Mouse (Mus musculus): ENCODE results near the gene Gm20388.
A peak's percentile ranks its signal among the peaks of the same experiment; 100 is the strongest.
"Not testable (repeated sequence)": the region's sequence is repeated elsewhere in the genome, so short reads cannot be mapped to it uniquely, and the experiment has no call there.

Gene Gm20388

GRCm38 (mm10) chr8:120343582-120343981, 432.9 kb downstream of the Gm20388 start:
- no peak for DNase-seq (ENCODE audit: extremely low read depth, insufficient read length, low spot score)

GRCm38 (mm10) chr8:120344166-120344565, 433.5 kb downstream of the Gm20388 start:
- DNase-seq (ENCODE audit: extremely low read depth, insufficient read length, low spot score) = no peak

GRCm38 (mm10) chr8:120344583-120344982, 433.9 kb downstream of the Gm20388 start:
- DNase-seq (ENCODE audit: extremely low read depth, insufficient read length, low spot score) = no peak

GRCm38 (mm10) chr8:120347734-120348341, 437.2 kb downstream of the Gm20388 start:
- no peak for DNase-seq (ENCODE audit: extremely low read depth, insufficient read length, low spot score)

- DNase-seq (ENCODE audit: extremely low read depth, insufficient read length, low spot score) = no peak
These were observed 438.3 kb downstream of the Gm20388 start for GRCm38 (mm10) chr8:120348922-120349321.

- DNase-seq (ENCODE audit: extremely low read depth, insufficient read length, low spot score) = no peak
These were observed 440.9 kb downstream of the Gm20388 start for GRCm38 (mm10) chr8:120351332-120352071.

- no peak for DNase-seq (ENCODE audit: extremely low read depth, insufficient read length, low spot score)
These were observed 441.5 kb downstream of the Gm20388 start for GRCm38 (mm10) chr8:120352096-120352495.

- no peak for DNase-seq (ENCODE audit: extremely low read depth, insufficient read length, low spot score)
These were observed 445.4 kb downstream of the Gm20388 start for GRCm38 (mm10) chr8:120356067-120356466.

- DNase-seq (ENCODE audit: extremely low read depth, insufficient read length, low spot score) = no peak
These were observed 446.9 kb downstream of the Gm20388 start for GRCm38 (mm10) chr8:120357504-120357903.

GRCm38 (mm10) chr8:120361301-120361700, 450.7 kb downstream of the Gm20388 start:
- no peak for DNase-seq (ENCODE audit: extremely low read depth, insufficient read length, low spot score)

- DNase-seq (ENCODE audit: extremely low read depth, insufficient read length, low spot score) = no peak
These were observed 453.0 kb downstream of the Gm20388 start for GRCm38 (mm10) chr8:120363552-120364071.

- DNase-seq (ENCODE audit: extremely low read depth, insufficient read length, low spot score) = no peak
These were observed 453.6 kb downstream of the Gm20388 start for GRCm38 (mm10) chr8:120364093-120364725.

GRCm38 (mm10) chr8:120366840-120367239, 456.2 kb downstream of the Gm20388 start:
- DNase-seq (ENCODE audit: extremely low read depth, insufficient read length, low spot score) = no peak

- not testable (repeated sequence) for DNase-seq (ENCODE audit: extremely low read depth, insufficient read length, low spot score)
These were observed 457.6 kb downstream of the Gm20388 start for GRCm38 (mm10) chr8:120368191-120368590.

GRCm38 (mm10) chr8:120368814-120369649, 458.4 kb downstream of the Gm20388 start:
- DNase-seq (ENCODE audit: extremely low read depth, insufficient read length, low spot score) = peak; percentile 97

GRCm38 (mm10) chr8:120369956-120370355, 459.3 kb downstream of the Gm20388 start:
- DNase-seq (ENCODE audit: extremely low read depth, insufficient read length, low spot score) = peak; percentile 41

- DNase-seq (ENCODE audit: extremely low read depth, insufficient read length, low spot score) = no peak
These were observed 459.8 kb downstream of the Gm20388 start for GRCm38 (mm10) chr8:120370461-120370860.

- no peak for DNase-seq (ENCODE audit: extremely low read depth, insufficient read length, low spot score)
These were observed 460.5 kb downstream of the Gm20388 start for GRCm38 (mm10) chr8:120371146-120371545.

- DNase-seq (ENCODE audit: extremely low read depth, insufficient read length, low spot score) = no peak
These were observed 461.2 kb downstream of the Gm20388 start for GRCm38 (mm10) chr8:120371725-120372457.

GRCm38 (mm10) chr8:120372684-120373083, 462.0 kb downstream of the Gm20388 start:
- DNase-seq (ENCODE audit: extremely low read depth, insufficient read length, low spot score) = no peak

All from 3134 (cell line).